Mouse (Mus musculus) heart, postnatal 0 days (tissue): ENCODE data around the gene Eva1a. TPM values are rescaled to one million over a fixed set of nuclear protein-coding genes. Genes with fewer than 3 reads are reported as not detected.

Experiments
- ATAC-seq: fragments of 200-750 bp; cut with Nextera tagmentation; 2 replicates; pipeline ENCODE4 v1.8.0; 2017; ENCODE audit warnings: low read depth, moderate number of reproducible peaks, moderate library complexity; ENCODE audit not compliant: insufficient read depth
- DNase-seq: peaks from one replicate; pipeline ENCODE4 v3.0.0-alpha.2; 2016; ENCODE audit warnings: low spot score
- H3K27ac ChIP-seq: fragments of 300-500 bp; sonication (generic); 2 replicates; pipeline ENCODE4 v1.5.1; 2014; ENCODE audit warnings: low read depth, mild to moderate bottlenecking
- H3K27me3 ChIP-seq: fragments of 300-500 bp; sonication (generic); 2 replicates; pipeline ENCODE4 v1.6.1; 2014; ENCODE audit warnings: low read length, mixed read lengths; ENCODE audit not compliant: control insufficient read depth, insufficient read depth
- H3K36me3 ChIP-seq: fragments of 300-500 bp; sonication (generic); replicated peaks from 2 replicates; pipeline ENCODE4 v1.6.1; 2014; ENCODE audit warnings: low read length, mixed read lengths; ENCODE audit not compliant: control insufficient read depth, insufficient read depth
- H3K4me1 ChIP-seq: fragments of 300-500 bp; sonication (generic); 2 replicates; pipeline ENCODE4 v1.6.1; 2014; ENCODE audit warnings: antibody characterized with exemption; ENCODE audit not compliant: control insufficient read depth, insufficient read depth
- H3K4me2 ChIP-seq: fragments of 300-500 bp; sonication (generic); 2 replicates; pipeline ENCODE4 v1.6.1; 2014; ENCODE audit warnings: low read depth, mild to moderate bottlenecking, low read length, moderate library complexity
- H3K4me3 ChIP-seq: fragments of 300-500 bp; sonication (generic); 2 replicates; pipeline ENCODE4 v1.5.1; 2014; ENCODE audit warnings: low read depth, low read length
- H3K9ac ChIP-seq: fragments of 300-500 bp; sonication (generic); replicated peaks from 2 replicates; pipeline ENCODE4 v1.6.1; 2014; ENCODE audit warnings: low read depth, low read length, mixed read lengths
- H3K9me3 ChIP-seq: fragments of 300-500 bp; sonication (generic); replicated peaks from 2 replicates; pipeline ENCODE4 v1.6.1; 2016; ENCODE audit warnings: low read length; ENCODE audit not compliant: control insufficient read depth
- CTCF ChIP-seq: IDR thresholded peaks from 2 replicates; pipeline ENCODE4 v1.5.1; 2016; ENCODE audit warnings: antibody characterized with exemption, control low read depth, low read depth
- EP300 ChIP-seq: IDR thresholded peaks from 2 replicates; pipeline ENCODE4 v1.6.1; 2016; ENCODE audit warnings: antibody characterized with exemption, low read depth
- WGBS: fragments of 180-500 bp; shearing (Covaris S2); extraction: QIAGEN DNeasy Blood & Tissue Kit; methylation state at CpG from one replicate; pipeline ENCODE4 v1.1.7; 2014; 5-methylcytosine and 5-hydroxymethylcytosine counted together
- polyA plus RNA-seq: library from polyadenylated mRNA; unstranded; fragments of >200 nt; fragmentation: Nextera tagmentation; extraction: Ambion mirVana; gene quantifications from 2 replicates; pipeline ENCODE4 v1.2.1, GENCODE M21; 2015
- total RNA-seq: library from RNA; depleted of rRNA; stranded (reverse); fragments of >200 nt; gene quantifications from 2 replicates; pipeline ENCODE4 v1.2.3, GENCODE M21; 2014; ENCODE audit warnings: low replicate concordance

Gene Eva1a
- total and polyA plus RNA-seq, 2 experiments from 2014 or later, result 4.2 to 6.6 TPM

DNA sequence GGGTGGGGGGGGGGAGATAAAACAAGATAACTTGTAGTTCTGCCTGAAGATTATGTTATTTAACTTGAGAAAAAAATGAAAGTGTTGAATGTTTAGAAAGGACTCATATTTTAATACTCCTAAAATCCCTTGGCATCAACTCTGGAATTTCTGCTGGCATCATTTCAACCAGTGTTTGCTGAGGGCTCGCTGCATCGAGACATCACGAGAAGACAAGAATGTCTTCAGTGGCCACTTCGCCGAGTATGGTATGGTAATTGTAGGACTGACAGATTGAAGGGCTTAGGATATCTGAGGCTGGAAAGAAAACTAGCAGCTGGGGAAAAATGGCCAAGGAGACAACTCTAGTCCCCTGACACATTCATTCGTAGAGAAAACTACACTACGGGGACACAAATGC, 69.6 kb downstream of the Eva1a start:
- no peak for ATAC-seq
- no peaks in the 10 kb centered on the region for H3K27me3 ChIP-seq
- no peak for DNase-seq
- no peak overlapping the region for H3K4me3 ChIP-seq
- no peak overlapping the region for H3K4me2 ChIP-seq
- WGBS, result 56% methylated on average over 7 of the region's 7 CpGs
- no peak overlapping the region for H3K9ac ChIP-seq
- no peaks in the 10 kb centered on the region for H3K9me3 ChIP-seq
- no peaks in the 10 kb centered on the region for H3K4me1 ChIP-seq
- no peak overlapping the region for H3K27ac ChIP-seq
- H3K36me3 ChIP-seq, result no peaks in the 10 kb centered on the region
- no peak for TF ChIP-seq CTCF
- no peak for TF ChIP-seq EP300

DNA sequence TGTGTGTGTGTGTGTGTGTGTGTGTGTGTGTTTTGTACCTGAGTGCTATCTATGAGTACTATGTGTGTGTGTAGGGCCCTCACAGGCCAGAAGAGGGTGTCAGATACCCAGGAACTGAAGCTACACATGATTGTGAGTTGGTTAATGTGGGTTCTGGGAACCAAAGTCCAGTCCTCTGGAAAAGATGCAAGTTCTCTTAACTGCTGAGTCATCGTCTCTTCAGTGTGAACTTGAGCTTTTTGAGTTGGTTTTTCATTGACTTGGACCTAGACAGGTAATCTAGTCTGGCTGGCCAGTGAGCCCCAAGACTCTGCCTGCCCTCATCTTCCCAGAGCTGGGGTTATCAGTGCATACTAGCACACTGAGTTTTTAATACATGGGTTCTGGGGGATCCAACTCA, 70.3 kb downstream of the Eva1a start:
- no peak for ATAC-seq
- H3K9ac ChIP-seq, result no peak overlapping the region
- no peak overlapping the region for H3K27ac ChIP-seq
- no peak for TF ChIP-seq EP300
- TF ChIP-seq CTCF, result no peak
- 100% methylated on average over 1 of the region's 1 CpGs for WGBS
- H3K36me3 ChIP-seq, result no peaks in the 10 kb centered on the region
- H3K4me1 ChIP-seq, result no peaks in the 10 kb centered on the region
- H3K9me3 ChIP-seq, result no peaks in the 10 kb centered on the region
- no peaks in the 10 kb centered on the region for H3K27me3 ChIP-seq
- H3K4me3 ChIP-seq, result no peak overlapping the region
- H3K4me2 ChIP-seq, result no peak overlapping the region
- DNase-seq, result no peak

DNA sequence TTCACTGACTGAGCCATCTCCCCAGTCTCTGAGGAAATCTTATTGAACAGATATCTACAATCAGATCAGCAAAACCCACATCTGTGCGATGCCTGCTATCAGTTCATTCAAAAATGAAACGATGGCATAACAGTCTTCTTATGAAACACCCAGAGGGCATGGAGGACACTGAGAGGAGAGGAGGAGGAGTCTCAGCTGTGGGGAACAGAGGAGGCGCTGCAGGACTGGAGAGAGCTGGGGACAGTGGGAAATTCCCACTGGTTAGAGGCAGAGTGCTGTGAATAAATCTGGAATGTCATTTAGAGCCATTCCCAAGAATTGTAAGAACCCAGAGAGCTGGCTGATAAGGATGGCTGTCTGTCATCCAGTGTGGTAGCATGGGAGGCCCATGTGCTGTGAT, 70.7 kb downstream of the Eva1a start:
- 62% methylated on average over 3 of the region's 3 CpGs for WGBS
- Histone ChIP-seq H3K4me2 (no peak overlapping the region), H3K9ac (no peak overlapping the region), H3K27me3 (no peaks in the 10 kb centered on the region), H3K4me3 (no peak overlapping the region), H3K9me3 (no peaks in the 10 kb centered on the region), H3K4me1 (no peaks in the 10 kb centered on the region), H3K27ac (no peak overlapping the region), H3K36me3 (no peaks in the 10 kb centered on the region)
- ATAC-seq (no peak), DNase-seq (no peak)
- TF ChIP-seq EP300 (no peak), CTCF (no peak)

DNA sequence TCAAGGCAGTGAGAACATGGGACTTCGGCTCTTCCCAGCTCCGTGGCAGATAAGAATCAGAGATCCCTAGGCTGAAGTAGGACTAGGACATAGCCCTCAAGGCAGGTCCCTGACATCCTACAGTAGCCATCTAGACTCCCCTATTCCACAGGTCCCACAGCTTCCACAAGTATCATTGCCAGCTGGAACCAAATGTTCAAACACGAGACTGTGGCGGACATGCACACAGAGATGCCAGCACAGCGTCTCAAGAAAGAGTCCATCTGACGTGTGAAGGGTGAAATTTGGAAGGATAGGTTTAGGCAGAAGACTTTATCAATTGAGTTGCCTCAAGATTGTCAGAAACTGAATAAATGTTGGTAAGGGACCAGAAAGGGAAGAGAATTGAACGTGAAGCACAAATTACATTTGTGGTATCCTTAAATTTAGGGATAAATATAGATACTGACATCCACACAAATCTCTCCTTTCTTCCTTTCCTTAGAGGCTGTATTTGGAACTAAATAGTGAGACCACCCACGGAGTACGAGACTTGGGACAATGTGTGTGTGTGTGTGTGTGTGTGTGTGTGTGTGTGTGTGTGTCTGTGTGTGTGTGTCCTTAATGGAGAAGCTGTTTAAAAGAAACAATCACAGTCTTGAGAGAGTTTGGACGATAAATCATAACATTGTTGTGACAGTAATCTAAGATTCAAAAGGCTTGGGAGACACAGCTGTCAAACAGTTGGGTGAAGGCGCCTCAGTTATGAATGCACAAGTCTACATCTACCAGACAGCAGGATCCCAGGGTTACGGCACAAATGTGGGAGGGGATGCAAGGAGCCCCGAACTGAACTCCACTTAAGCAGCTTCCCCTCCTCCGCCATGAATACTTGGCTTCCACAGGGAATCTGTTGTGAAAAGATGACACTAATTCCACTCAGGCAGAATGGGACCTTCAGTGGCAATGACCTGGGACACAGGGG, 71.6 kb downstream of the Eva1a start:
- H3K4me2 ChIP-seq, result no peak overlapping the region
- 73% methylated on average over 14 of the region's 14 CpGs for WGBS
- no peak for ATAC-seq
- H3K9ac ChIP-seq, result no peak overlapping the region
- no peaks in the 10 kb centered on the region for H3K36me3 ChIP-seq
- TF ChIP-seq CTCF, result no peak
- no peak for TF ChIP-seq EP300
- H3K9me3 ChIP-seq, result no peaks in the 10 kb centered on the region
- DNase-seq, result no peak
- H3K4me1 ChIP-seq, result no peaks in the 10 kb centered on the region
- no peaks in the 10 kb centered on the region for H3K27me3 ChIP-seq
- no peak overlapping the region for H3K4me3 ChIP-seq
- H3K27ac ChIP-seq, result no peak overlapping the region

DNA sequence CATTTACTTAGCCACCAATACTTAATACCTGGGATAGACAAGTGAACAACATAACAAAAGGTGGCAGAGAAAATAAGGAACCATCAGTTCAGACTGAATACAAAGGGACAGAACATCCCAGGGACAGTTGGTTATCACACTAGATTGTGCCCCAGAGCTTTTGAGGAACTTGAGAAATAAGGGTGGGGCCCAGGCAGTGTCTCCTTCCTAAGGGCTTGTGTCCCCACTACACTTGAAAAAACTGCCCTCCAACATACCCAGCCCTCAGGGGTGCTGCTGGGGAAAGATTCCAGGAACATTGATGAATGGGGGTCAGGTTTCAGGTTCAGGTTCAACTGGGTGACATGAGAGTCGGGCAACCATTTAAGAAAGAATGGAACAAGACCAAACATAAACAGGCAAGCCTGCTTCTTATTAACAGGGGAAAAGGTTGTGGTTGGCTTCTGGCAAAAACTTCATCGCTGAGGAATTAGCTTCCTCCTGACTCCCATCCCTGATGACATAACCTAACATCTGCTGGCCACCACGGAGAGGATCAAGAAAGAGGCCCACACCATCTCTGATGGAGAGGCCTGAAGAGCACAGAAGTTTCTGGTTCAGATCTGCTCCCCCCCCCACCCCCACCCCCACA, 74.6 kb downstream of the Eva1a start:
- Histone ChIP-seq H3K4me1 (no peaks in the 10 kb centered on the region), H3K27me3 (no peaks in the 10 kb centered on the region), H3K36me3 (no peaks in the 10 kb centered on the region), H3K27ac (no peak overlapping the region), H3K9me3 (no peaks in the 10 kb centered on the region), H3K4me2 (no peak overlapping the region), H3K9ac (no peak overlapping the region), H3K4me3 (no peak overlapping the region)
- TF ChIP-seq EP300, result no peak
- no peak for TF ChIP-seq CTCF
- 34% methylated on average over 3 of the region's 3 CpGs for WGBS
- ATAC-seq, result no peak
- DNase-seq, result no peak
